Mouse (Mus musculus) mesoderm, embryonic 11.5 days (tissue): ENCODE data around the gene Mad1l1.

Experiments used
- DNase-seq: peaks from one replicate; pipeline ENCODE4 v3.0.0-alpha.2; 2012; ENCODE audit warnings: low read depth, low spot score

Mad1l1 gene

GRCm38 (mm10) chr5:140093489-140093888 is 227.9 kb downstream of the Mad1l1 start:
- DNase-seq, result no peak

- no peak for DNase-seq
Observed at GRCm38 (mm10) chr5:140091601-140092000, 229.8 kb downstream of the Mad1l1 start.

GRCm38 (mm10) chr5:140089263-140089662 is 232.1 kb downstream of the Mad1l1 start:
- DNase-seq, result no peak

- no peak for DNase-seq
Observed at GRCm38 (mm10) chr5:140087242-140087641, 234.1 kb downstream of the Mad1l1 start.

- DNase-seq, result no peak
Observed at GRCm38 (mm10) chr5:140084341-140084740, 237.0 kb downstream of the Mad1l1 start.

GRCm38 (mm10) chr5:140083911-140084310 is 237.4 kb downstream of the Mad1l1 start:
- no peak for DNase-seq

GRCm38 (mm10) chr5:140082204-140082812 is 239.0 kb downstream of the Mad1l1 start:
- DNase-seq, result no peak

GRCm38 (mm10) chr5:140081084-140081483 is 240.3 kb downstream of the Mad1l1 start:
- no peak for DNase-seq

GRCm38 (mm10) chr5:140079511-140079910 is 241.8 kb downstream of the Mad1l1 start:
- no peak for DNase-seq

GRCm38 (mm10) chr5:140078406-140078805 is 242.9 kb downstream of the Mad1l1 start:
- DNase-seq, result no peak

GRCm38 (mm10) chr5:140076438-140076837 is 244.9 kb downstream of the Mad1l1 start:
- no peak for DNase-seq

- no peak for DNase-seq
Observed at GRCm38 (mm10) chr5:140073671-140074116, 247.7 kb downstream of the Mad1l1 start.

- no peak for DNase-seq
Observed at GRCm38 (mm10) chr5:140073148-140073670, 248.1 kb downstream of the Mad1l1 start.

GRCm38 (mm10) chr5:140068506-140068905 is 252.8 kb downstream of the Mad1l1 start:
- DNase-seq, result no peak

GRCm38 (mm10) chr5:140068051-140068450 is 253.3 kb downstream of the Mad1l1 start:
- DNase-seq, result no peak

GRCm38 (mm10) chr5:140066769-140067168 is 254.6 kb downstream of the Mad1l1 start:
- no peak for DNase-seq

GRCm38 (mm10) chr5:140066281-140066680 is 255.1 kb downstream of the Mad1l1 start:
- DNase-seq, result no peak

- DNase-seq, result no peak
Observed at GRCm38 (mm10) chr5:140065281-140065945, 255.9 kb downstream of the Mad1l1 start.

- no peak for DNase-seq
Observed at GRCm38 (mm10) chr5:140064521-140064920, 256.8 kb downstream of the Mad1l1 start.

GRCm38 (mm10) chr5:140062828-140063227 is 258.5 kb downstream of the Mad1l1 start:
- DNase-seq, result no peak

- DNase-seq, result no peak
Observed at GRCm38 (mm10) chr5:140062316-140062715, 259.0 kb downstream of the Mad1l1 start.

- no peak for DNase-seq
Observed at GRCm38 (mm10) chr5:140061296-140061879, 260.0 kb downstream of the Mad1l1 start.

- DNase-seq, result no peak
Observed at GRCm38 (mm10) chr5:140056291-140056690, 265.1 kb downstream of the Mad1l1 start.
